In genomic region chr14:32072807-32073206, GRCm38 (mm10) we compare ENCODE assay signal across 15 mouse cellular contexts. TPM values are rescaled to one million over a fixed set of nuclear protein-coding genes. Genes with fewer than 3 reads are reported as not detected.
DNase-seq lines count a peak whose midpoint lies in the region; ATAC-seq and TF ChIP-seq lines count a peak whose summit lies in the region.
"Had no signal": no experiment of that assay in that cellular context is flagged by ENCODE, and none has a peak within 500 bp of the region (broad histone marks: within the 10 kb centered on the region; RNA-seq: fewer than 3 reads in every experiment).

No protein-coding gene starts in this region.

- no peak overlapping the region for H3K4me2 ChIP-seq in heart, embryonic 11.5 days
- H3K4me2 ChIP-seq in kidney, embryonic 16.5 days (replicated peaks; ENCODE audit: low read depth, low read length), result no peak overlapping the region
- H3K4me2 ChIP-seq in heart, embryonic 16.5 days (ENCODE audit: low read depth, low read length), result no peak overlapping the region
- H3K4me2 ChIP-seq: forebrain, embryonic 12.5 days; hindbrain, embryonic 12.5 days; liver, embryonic 15.5 days had no signal

- no peak for TF ChIP-seq RAD21 in MEL (IDR thresholded peaks at IDR 0.05; ENCODE audit: low read depth, low read length)

- 0 out of 2 replicates have a peak, but pooled peaks have one; percentile 12 for ATAC-seq in heart, embryonic 11.5 days (replicated peaks; ENCODE audit: insufficient number of reproducible peaks, low FRiP score, low TSS enrichment)
- ATAC-seq in kidney, embryonic 16.5 days (ENCODE audit: low FRiP score, low TSS enrichment), result no peak
- ATAC-seq in heart, embryonic 16.5 days (replicated peaks; ENCODE audit: extremely low read depth, insufficient read depth, low FRiP score), result no peak

- DNase-seq in heart, postnatal 25 days (ENCODE audit: low spot score), result no peak
- DNase-seq in kidney, postnatal 10 days, result no peak
- peak; percentile 17 for DNase-seq in MEL (ENCODE audit: low read depth, low spot score)
- no peak for DNase-seq in layer of hippocampus, postnatal 25 days (ENCODE audit: extremely low spot score in 1 of 2, low spot score in 1 of 2)
- DNase-seq: midbrain, embryonic 14.5 days; thymus, adult 18-20 months had no signal

- peak overlapping the region; percentile 86 for H3K27ac ChIP-seq in heart, embryonic 11.5 days (ENCODE audit: low read depth, low read length)
- H3K27ac ChIP-seq in kidney, embryonic 16.5 days (ENCODE audit: low read length), result peak overlapping the region; percentile 71
- H3K27ac ChIP-seq in MEL (ENCODE audit: control insufficient read depth, low read depth, low read length), result no peak overlapping the region
- peak overlapping the region; percentile 79 for H3K27ac ChIP-seq in heart, embryonic 16.5 days (ENCODE audit: low read length)
- H3K27ac ChIP-seq: forebrain, embryonic 12.5 days; hindbrain, embryonic 12.5 days; kidney, postnatal 0 days; liver, embryonic 15.5 days; macrophage had no signal

- H3K27me3 ChIP-seq in heart, embryonic 11.5 days (ENCODE audit: control insufficient read depth, insufficient read depth, low read length), result no peaks in the 10 kb centered on the region
- H3K27me3 ChIP-seq in kidney, embryonic 16.5 days (ENCODE audit: insufficient read depth, low read length), result no peaks in the 10 kb centered on the region
- H3K27me3 ChIP-seq in MEL (ENCODE audit: control insufficient read depth in 1 of 2, insufficient read depth in 2 of 2, low read length in 2 of 2), result no peaks in the 10 kb centered on the region
- H3K27me3 ChIP-seq in heart, embryonic 16.5 days (ENCODE audit: control insufficient read depth, insufficient read depth, low read length), result no peaks in the 10 kb centered on the region
- H3K27me3 ChIP-seq: hindbrain, embryonic 12.5 days; liver, embryonic 15.5 days had no signal

- TF ChIP-seq POLR2A in MEL (IDR thresholded peaks at IDR 0.05; ENCODE audit: control insufficient read depth in 1 of 2, insufficient read depth in 1 of 2, low read depth in 1 of 2, low read length in 2 of 2, poor library complexity in 1 of 2), result no peak

- peaks cover 14% of the 10 kb centered on the region for H3K4me1 ChIP-seq in heart, embryonic 11.5 days (ENCODE audit: control insufficient read depth, insufficient read depth, low read length)
- H3K4me1 ChIP-seq in kidney, embryonic 16.5 days (ENCODE audit: insufficient read depth, low read length), result peaks cover 20% of the 10 kb centered on the region
- peaks cover 0 to 19% of the 10 kb centered on the region in 2 experiments; a peak in 2 of 4 replicates for H3K4me1 ChIP-seq in MEL (ENCODE audit: control insufficient read depth in 1 of 2, insufficient read depth in 2 of 2, low read length in 2 of 2)
- peaks cover 19% of the 10 kb centered on the region for H3K4me1 ChIP-seq in heart, embryonic 16.5 days (ENCODE audit: control insufficient read depth, insufficient read depth, low read length)
- H3K4me1 ChIP-seq: forebrain, embryonic 12.5 days had no signal

- intact Hi-C loops in heart, postnatal 25 days (cut with DNase I), result no loop called here

- TF ChIP-seq EP300 in MEL (IDR thresholded peaks at IDR 0.05; ENCODE audit: low read depth in 1 of 2, low read length in 2 of 2), result no peak

- no peak overlapping the region for H3K4me3 ChIP-seq in heart, embryonic 11.5 days (ENCODE audit: low read depth, low read length)
- H3K4me3 ChIP-seq in kidney, embryonic 16.5 days (ENCODE audit: low read length), result no peak overlapping the region
- no peak overlapping the region for H3K4me3 ChIP-seq in MEL (ENCODE audit: control insufficient read depth in 1 of 2, insufficient read depth in 1 of 2, low read depth in 2 of 2, low read length in 2 of 2)
- no peak overlapping the region for H3K4me3 ChIP-seq in heart, embryonic 16.5 days (ENCODE audit: low read length)
- H3K4me3 ChIP-seq: forebrain, embryonic 12.5 days; hindbrain, embryonic 12.5 days; liver, embryonic 15.5 days had no signal

- no peaks in the 10 kb centered on the region for H3K9me3 ChIP-seq in heart, embryonic 11.5 days (replicated peaks; ENCODE audit: control insufficient read depth, low read length)
- H3K9me3 ChIP-seq in kidney, embryonic 16.5 days (ENCODE audit: low read length), result no peaks in the 10 kb centered on the region
- no peaks in the 10 kb centered on the region for H3K9me3 ChIP-seq in MEL (replicated peaks; ENCODE audit: insufficient read depth, low read length)
- no peaks in the 10 kb centered on the region for H3K9me3 ChIP-seq in heart, embryonic 16.5 days (replicated peaks; ENCODE audit: control insufficient read depth, low read length)
- H3K9me3 ChIP-seq: forebrain, embryonic 12.5 days; hindbrain, embryonic 12.5 days; liver, embryonic 15.5 days had no signal

- H3K36me3 ChIP-seq in heart, embryonic 11.5 days (ENCODE audit: control insufficient read depth, insufficient read depth, low read length), result no peaks in the 10 kb centered on the region
- no peaks in the 10 kb centered on the region for H3K36me3 ChIP-seq in kidney, embryonic 16.5 days (ENCODE audit: insufficient read depth, low read length)
- H3K36me3 ChIP-seq in MEL (ENCODE audit: control insufficient read depth in 1 of 2, insufficient read depth in 2 of 2, low read length in 2 of 2), result peaks cover 0 to 2% of the 10 kb centered on the region in 2 experiments; a peak in 1 of 4 replicates
- H3K36me3 ChIP-seq in heart, embryonic 16.5 days (ENCODE audit: control insufficient read depth, insufficient read depth), result no peaks in the 10 kb centered on the region
- H3K36me3 ChIP-seq: forebrain, embryonic 12.5 days; hindbrain, embryonic 12.5 days; liver, embryonic 15.5 days had no signal

- TF ChIP-seq CTCF in MEL (IDR thresholded peaks at IDR 0.05 in 2 of 3, conservative IDR thresholded peaks at IDR 0.05 in 1 of 3; ENCODE audit: control insufficient read depth in 1 of 3, insufficient read depth in 1 of 3, low read depth in 2 of 3, low read length in 3 of 3, poor library complexity in 1 of 3, severe bottlenecking in 1 of 3), result no peak

- no peaks in the 10 kb centered on the region for H3K79me2 ChIP-seq in MEL (ENCODE audit: control insufficient read depth, insufficient read depth, low read length, poor library complexity)

- H3K9ac ChIP-seq in heart, embryonic 11.5 days (ENCODE audit: low read depth, low read length), result 0 out of 2 replicates have a peak overlapping the region, but pooled peaks have one; percentile 43
- no peak overlapping the region for H3K9ac ChIP-seq in kidney, embryonic 16.5 days (replicated peaks; ENCODE audit: low read length)
- H3K9ac ChIP-seq in MEL (ENCODE audit: control insufficient read depth, low read depth, low read length, poor library complexity, severe bottlenecking), result no peak overlapping the region
- no peak overlapping the region for H3K9ac ChIP-seq in heart, embryonic 16.5 days (ENCODE audit: low read length)
- H3K9ac ChIP-seq: forebrain, embryonic 12.5 days; hindbrain, embryonic 12.5 days; liver, embryonic 15.5 days had no signal

TF ChIP-seq in MEL, 35 proteins besides CTCF, POLR2A, EP300 and RAD21 (continues in another document):
- no peak for TF ChIP-seq SMC3 (IDR thresholded peaks at IDR 0.05; ENCODE audit: low read depth, low read length)
- TF ChIP-seq ZKSCAN1 (IDR thresholded peaks at IDR 0.05; ENCODE audit: low read depth, low read length), result no peak
- no peak for TF ChIP-seq ELF1 (IDR thresholded peaks at IDR 0.05; ENCODE audit: low read depth, low read length)
- TF ChIP-seq RCOR1 (IDR thresholded peaks at IDR 0.05; ENCODE audit: low read depth, low read length), result no peak
- TF ChIP-seq KAT2A (conservative IDR thresholded peaks at IDR 0.05; ENCODE audit: low read depth, low read length), result no peak
- no peak for TF ChIP-seq MYB (IDR thresholded peaks at IDR 0.05; ENCODE audit: low read depth, low read length)
- TF ChIP-seq MYC (IDR thresholded peaks at IDR 0.05; ENCODE audit: low read depth, low read length), result no peak
- no peak for TF ChIP-seq E2F4 (IDR thresholded peaks at IDR 0.05; ENCODE audit: borderline replicate concordance, low read depth, low read length)
- no peak for TF ChIP-seq TCF12 (IDR thresholded peaks at IDR 0.05; ENCODE audit: low read depth, low read length)
- no peak for TF ChIP-seq ZMIZ1 (IDR thresholded peaks at IDR 0.05; ENCODE audit: low read depth, low read length)
- no peak for TF ChIP-seq BHLHE40 (IDR thresholded peaks at IDR 0.05; ENCODE audit: borderline replicate concordance, low read depth, low read length)
- no peak for TF ChIP-seq HCFC1 (IDR thresholded peaks at IDR 0.05; ENCODE audit: low read depth, low read length)

RNA-seq across cellular contexts. Expression of gene Oxnad1, which starts 12.4 kb away (rescaled TPM):
- polyA plus RNA-seq in heart, embryonic 11.5 days (2014; fragmentation: Nextera tagmentation; extraction: Ambion mirVana), result 25.6 and 31.9 TPM in 2 replicates
- total RNA-seq in heart, postnatal 25 days (2021), result 10 to 100 TPM; 50.4 to 56.2 TPM
- 35.2 and 36.9 TPM in 2 replicates for polyA plus RNA-seq in kidney, embryonic 16.5 days (2015; fragmentation: Nextera tagmentation; extraction: Ambion mirVana)
- total RNA-seq in MEL (2012; rRNA removed), result 52.4 and 54.8 TPM in 2 replicates
- polyA plus RNA-seq in MEL (2012; ENCODE audit: insufficient read depth in 1 of 2, insufficient read length in 2 of 2, low read depth in 1 of 2, low replicate concordance in 2 of 2, missing spikeins in 1 of 2), result 100 to 1,000 TPM in 1 of 2 experiments, 10 to 100 TPM in 1; 82.1 to 244 TPM
- polyA plus RNA-seq in heart, embryonic 16.5 days (2015; fragmentation: Nextera tagmentation; extraction: Ambion mirVana), result 44.4 and 51.6 TPM in 2 replicates
- 10 to 100 TPM; 14.4 to 17.3 TPM for total RNA-seq in layer of hippocampus, postnatal 25 days (2021)

RNA-seq across cellular contexts. Expression of gene Dph3, which starts 12.7 kb away (rescaled TPM):
- 94.3 and 99.3 TPM in 2 replicates for polyA plus RNA-seq in heart, embryonic 11.5 days (2014; fragmentation: Nextera tagmentation; extraction: Ambion mirVana)
- total RNA-seq in heart, postnatal 25 days (2021), result 10 to 100 TPM; 88.8 to 91.0 TPM
- 88.1 and 90.9 TPM in 2 replicates for polyA plus RNA-seq in kidney, embryonic 16.5 days (2015; fragmentation: Nextera tagmentation; extraction: Ambion mirVana)
- total RNA-seq in MEL (2012; rRNA removed), result 110 and 116 TPM in 2 replicates
- polyA plus RNA-seq in MEL (2012; ENCODE audit: insufficient read depth in 1 of 2, insufficient read length in 2 of 2, low read depth in 1 of 2, low replicate concordance in 2 of 2, missing spikeins in 1 of 2), result 100 to 1,000 TPM; 103 to 108 TPM
- 71.6 and 73.3 TPM in 2 replicates for polyA plus RNA-seq in heart, embryonic 16.5 days (2015; fragmentation: Nextera tagmentation; extraction: Ambion mirVana)
- 10 to 100 TPM; 31.8 to 35.0 TPM for total RNA-seq in layer of hippocampus, postnatal 25 days (2021)

RNA-seq across cellular contexts. Expression of gene Galnt15, which starts 44.0 kb away (rescaled TPM):
- polyA plus RNA-seq in heart, embryonic 11.5 days (2014; fragmentation: Nextera tagmentation; extraction: Ambion mirVana), result 0.15 and 0.19 TPM in 2 replicates
- total RNA-seq in heart, postnatal 25 days (2021), result 10 to 100 TPM; 14.1 to 17.1 TPM
- polyA plus RNA-seq in kidney, embryonic 16.5 days (2015; fragmentation: Nextera tagmentation; extraction: Ambion mirVana), result 0.61 and 0.66 TPM in 2 replicates
- 0.04 TPM in 1 of 2 replicates, not detected in the other for total RNA-seq in MEL (2012; rRNA removed)
- polyA plus RNA-seq in MEL (2012; ENCODE audit: insufficient read depth in 1 of 2, insufficient read length in 2 of 2, low read depth in 1 of 2, low replicate concordance in 2 of 2, missing spikeins in 1 of 2), result under 1 TPM in 1 of 2 experiments, not detected in 1; 0.15 TPM
- 0.30 and 0.51 TPM in 2 replicates for polyA plus RNA-seq in heart, embryonic 16.5 days (2015; fragmentation: Nextera tagmentation; extraction: Ambion mirVana)
- 1 to 10 TPM; 1.1 to 1.8 TPM for total RNA-seq in layer of hippocampus, postnatal 25 days (2021)
- total RNA-seq: neutrophil, adult 5-6 weeks had no signal
- polyA plus RNA-seq: liver, embryonic 15.5 days; macrophage had no signal
